24 mouse cellular contexts compared by ENCODE assay signal in genomic region chr2:161233155-161233741, GRCm38 (mm10).
DNase-seq lines count a peak whose midpoint lies in the region; ATAC-seq and TF ChIP-seq lines count a peak whose summit lies in the region.
"Had no signal": no experiment of that assay in that cellular context is flagged by ENCODE, and none has a peak within 500 bp of the region (broad histone marks: within the 10 kb centered on the region; RNA-seq: fewer than 3 reads in every experiment).

No protein-coding gene starts in this region.

- H3K4me1 ChIP-seq in forebrain, embryonic 13.5 days = peaks cover 17% of the 10 kb centered on the region; the same call in 1 of the 2 replicates
- peaks cover 19% of the 10 kb centered on the region for H3K4me1 ChIP-seq in forebrain, embryonic 10.5 days
- H3K4me1 ChIP-seq in forebrain, embryonic 15.5 days = peaks cover 24% of the 10 kb centered on the region; the same call in 1 of the 2 replicates
- no peaks in the 10 kb centered on the region for H3K4me1 ChIP-seq in forebrain, embryonic 12.5 days
- no peaks in the 10 kb centered on the region for H3K4me1 ChIP-seq in intestine, embryonic 14.5 days (replicated peaks; ENCODE audit: control insufficient read depth, insufficient read depth, low read length)
- H3K4me1 ChIP-seq in intestine, embryonic 16.5 days (ENCODE audit: control insufficient read depth, insufficient read depth, low read length) = no peaks in the 10 kb centered on the region
- H3K4me1 ChIP-seq in forebrain, postnatal 0 days (ENCODE audit: insufficient read depth) = no peaks in the 10 kb centered on the region
- H3K4me1 ChIP-seq: embryonic facial prominence, embryonic 10.5 days; embryonic facial prominence, embryonic 12.5 days had no signal

- H3K4me3 ChIP-seq in forebrain, embryonic 13.5 days = no peak overlapping the region
- H3K4me3 ChIP-seq in forebrain, embryonic 10.5 days = no peak overlapping the region
- no peak overlapping the region for H3K4me3 ChIP-seq in forebrain, embryonic 15.5 days
- H3K4me3 ChIP-seq in forebrain, embryonic 12.5 days (replicated peaks) = no peak overlapping the region
- no peak overlapping the region for H3K4me3 ChIP-seq in intestine, embryonic 14.5 days (ENCODE audit: low read depth, low read length)
- no peak overlapping the region for H3K4me3 ChIP-seq in intestine, embryonic 16.5 days (ENCODE audit: low read length)
- no peak overlapping the region for H3K4me3 ChIP-seq in forebrain, postnatal 0 days (ENCODE audit: low read depth, low read length)
- H3K4me3 ChIP-seq: embryonic facial prominence, embryonic 10.5 days; embryonic facial prominence, embryonic 12.5 days had no signal

- no peak for DNase-seq in forebrain, embryonic 10.5 days (ENCODE audit: extremely low spot score, low spot score)
- peak; percentile 7 for DNase-seq in intestine, embryonic 14.5 days (ENCODE audit: low spot score)
- peak; percentile 48 for DNase-seq in forebrain, postnatal 0 days
- no peak for DNase-seq in neural tube, embryonic 10.5 days (ENCODE audit: extremely low spot score, low spot score)
- DNase-seq: adrenal gland, adult 8-10 months; adrenal gland, postnatal 14 days; adrenal gland, postnatal 36 days; B cell, adult 2 months; cerebellum, adult 11-12 months; cerebellum, adult 2 months; cerebellum, adult 9-10 months; cerebellum, postnatal 10 days; cerebellum, postnatal 25 days had no signal

- H3K4me2 ChIP-seq in forebrain, embryonic 13.5 days = no peak overlapping the region
- H3K4me2 ChIP-seq in forebrain, embryonic 15.5 days (replicated peaks) = no peak overlapping the region
- no peak overlapping the region for H3K4me2 ChIP-seq in forebrain, embryonic 12.5 days
- H3K4me2 ChIP-seq in intestine, embryonic 14.5 days (ENCODE audit: low read length) = no peak overlapping the region
- no peak overlapping the region for H3K4me2 ChIP-seq in intestine, embryonic 16.5 days (ENCODE audit: low read depth, low read length)
- no peak overlapping the region for H3K4me2 ChIP-seq in forebrain, postnatal 0 days (ENCODE audit: low read depth)
- H3K4me2 ChIP-seq: embryonic facial prominence, embryonic 12.5 days had no signal

- no peak overlapping the region for H3K27ac ChIP-seq in forebrain, embryonic 13.5 days
- no peak overlapping the region for H3K27ac ChIP-seq in forebrain, embryonic 10.5 days
- H3K27ac ChIP-seq in forebrain, embryonic 15.5 days (replicated peaks) = peak overlapping the region; percentile 47
- no peak overlapping the region for H3K27ac ChIP-seq in forebrain, embryonic 12.5 days
- H3K27ac ChIP-seq in intestine, embryonic 14.5 days (ENCODE audit: low read depth) = no peak overlapping the region
- no peak overlapping the region for H3K27ac ChIP-seq in intestine, embryonic 16.5 days (ENCODE audit: low read length)
- no peak overlapping the region for H3K27ac ChIP-seq in forebrain, postnatal 0 days (ENCODE audit: low read depth, low read length)
- H3K27ac ChIP-seq: embryonic facial prominence, embryonic 10.5 days; embryonic facial prominence, embryonic 12.5 days had no signal

- peak; percentile 65; the same call in 1 of the 2 replicates for ATAC-seq in forebrain, embryonic 13.5 days
- ATAC-seq in forebrain, embryonic 15.5 days (replicated peaks) = peak; percentile 72; the same call in 1 of the 2 replicates
- ATAC-seq in forebrain, embryonic 12.5 days (ENCODE audit: low FRiP score) = no peak
- ATAC-seq in intestine, embryonic 14.5 days (replicated peaks; ENCODE audit: low FRiP score, low TSS enrichment, low read depth) = no peak
- ATAC-seq in intestine, embryonic 16.5 days = no peak
- ATAC-seq in forebrain, postnatal 0 days = peak; percentile 63; the same call in 1 of the 2 replicates
- ATAC-seq: activated CD4-positive, CD25-positive, alpha-beta regulatory T cell, adult 4 months; CD4-positive, CD25-positive, alpha-beta regulatory T cell, adult 4 months; Patski had no signal

- no peak for TF ChIP-seq CTCF in forebrain, postnatal 0 days (IDR thresholded peaks at IDR 0.05; ENCODE audit: low read depth)

- no peaks in the 10 kb centered on the region for H3K27me3 ChIP-seq in forebrain, embryonic 13.5 days
- H3K27me3 ChIP-seq in forebrain, embryonic 10.5 days (ENCODE audit: poor library complexity, severe bottlenecking) = no peaks in the 10 kb centered on the region
- no peaks in the 10 kb centered on the region for H3K27me3 ChIP-seq in forebrain, embryonic 15.5 days
- H3K27me3 ChIP-seq in forebrain, embryonic 12.5 days = no peaks in the 10 kb centered on the region
- H3K27me3 ChIP-seq in intestine, embryonic 14.5 days (replicated peaks; ENCODE audit: control insufficient read depth, insufficient read depth, low read length) = no peaks in the 10 kb centered on the region
- H3K27me3 ChIP-seq in intestine, embryonic 16.5 days (replicated peaks; ENCODE audit: control insufficient read depth, insufficient read depth, low read length) = no peaks in the 10 kb centered on the region
- no peaks in the 10 kb centered on the region for H3K27me3 ChIP-seq in forebrain, postnatal 0 days (ENCODE audit: insufficient read depth, low read length)
- H3K27me3 ChIP-seq: CH12.LX; embryonic facial prominence, embryonic 12.5 days; Patski had no signal

- H3K36me3 ChIP-seq in forebrain, embryonic 13.5 days (ENCODE audit: poor library complexity, severe bottlenecking) = no peaks in the 10 kb centered on the region
- H3K36me3 ChIP-seq in forebrain, embryonic 10.5 days (replicated peaks) = no peaks in the 10 kb centered on the region
- H3K36me3 ChIP-seq in forebrain, embryonic 15.5 days = no peaks in the 10 kb centered on the region
- no peaks in the 10 kb centered on the region for H3K36me3 ChIP-seq in forebrain, embryonic 12.5 days (replicated peaks)
- H3K36me3 ChIP-seq in intestine, embryonic 14.5 days (ENCODE audit: control insufficient read depth, insufficient read depth, low read length) = no peaks in the 10 kb centered on the region
- H3K36me3 ChIP-seq in intestine, embryonic 16.5 days (ENCODE audit: control insufficient read depth, insufficient read depth, low read length) = no peaks in the 10 kb centered on the region
- H3K36me3 ChIP-seq in forebrain, postnatal 0 days (ENCODE audit: insufficient read depth) = no peaks in the 10 kb centered on the region
- H3K36me3 ChIP-seq: embryonic facial prominence, embryonic 10.5 days; embryonic facial prominence, embryonic 12.5 days; G1E had no signal

- 67% methylated on average over 9 of the region's 9 CpGs for WGBS in forebrain, embryonic 13.5 days
- 84% methylated on average over 9 of the region's 9 CpGs for WGBS in forebrain, embryonic 10.5 days
- 50% methylated on average over 9 of the region's 9 CpGs for WGBS in forebrain, embryonic 15.5 days
- WGBS in forebrain, embryonic 12.5 days = 77% methylated on average over 9 of the region's 9 CpGs
- 80% methylated on average over 9 of the region's 9 CpGs for WGBS in intestine, embryonic 14.5 days
- WGBS in intestine, embryonic 16.5 days = 86% methylated on average over 9 of the region's 9 CpGs
- 51% methylated on average over 9 of the region's 9 CpGs for WGBS in forebrain, postnatal 0 days

- no peaks in the 10 kb centered on the region for H3K9me3 ChIP-seq in forebrain, embryonic 13.5 days (replicated peaks)
- H3K9me3 ChIP-seq in forebrain, embryonic 10.5 days = no peaks in the 10 kb centered on the region
- H3K9me3 ChIP-seq in forebrain, embryonic 15.5 days = no peaks in the 10 kb centered on the region
- H3K9me3 ChIP-seq in forebrain, embryonic 12.5 days = no peaks in the 10 kb centered on the region
- no peaks in the 10 kb centered on the region for H3K9me3 ChIP-seq in intestine, embryonic 14.5 days (ENCODE audit: control insufficient read depth, low read length)
- H3K9me3 ChIP-seq in intestine, embryonic 16.5 days (ENCODE audit: control insufficient read depth, low read length) = no peaks in the 10 kb centered on the region
- H3K9me3 ChIP-seq in forebrain, postnatal 0 days (ENCODE audit: low read length) = no peaks in the 10 kb centered on the region
- H3K9me3 ChIP-seq: embryonic facial prominence, embryonic 10.5 days; embryonic facial prominence, embryonic 12.5 days had no signal

- H3K9ac ChIP-seq in forebrain, embryonic 13.5 days = no peak overlapping the region
- H3K9ac ChIP-seq in forebrain, embryonic 15.5 days (replicated peaks) = no peak overlapping the region
- no peak overlapping the region for H3K9ac ChIP-seq in forebrain, embryonic 12.5 days
- H3K9ac ChIP-seq in intestine, embryonic 14.5 days (ENCODE audit: low read length) = no peak overlapping the region
- H3K9ac ChIP-seq in intestine, embryonic 16.5 days (ENCODE audit: low read depth, low read length) = no peak overlapping the region
- no peak overlapping the region for H3K9ac ChIP-seq in forebrain, postnatal 0 days
- H3K9ac ChIP-seq: embryonic facial prominence, embryonic 12.5 days had no signal

Comparison
In these comparisons a context has a peak if more than half of its experiments do, and no peak if none do; other contexts are left out.
1. ATAC-seq: peak in forebrain, embryonic 13.5 days (single experiment), forebrain, embryonic 15.5 days (single experiment) and forebrain, postnatal 0 days (single experiment); none in forebrain, embryonic 12.5 days (single experiment), intestine, embryonic 14.5 days (single experiment) and intestine, embryonic 16.5 days (single experiment).
2. DNase-seq: peak in intestine, embryonic 14.5 days (single experiment) and forebrain, postnatal 0 days (single experiment); none in forebrain, embryonic 10.5 days (single experiment) and neural tube, embryonic 10.5 days (single experiment).